Mouse (Mus musculus): ENCODE data around the gene Cs.

The Cs gene

GRCm38 (mm10) chr10:128335582-128335981 is 2.0 kb upstream of the Cs start:
- DNase-seq: peak; percentile 89

- no peak for DNase-seq
These were observed 1.3 kb upstream of the Cs start for GRCm38 (mm10) chr10:128336195-128336594.

GRCm38 (mm10) chr10:128336597-128336996 is 937 bp upstream of the Cs start:
- no peak for DNase-seq

- no peak for DNase-seq
These were observed 881 bp downstream of the Cs start for GRCm38 (mm10) chr10:128338415-128338814.

GRCm38 (mm10) chr10:128338948-128339347 is 1.4 kb downstream of the Cs start:
- no peak for DNase-seq

- DNase-seq: no peak
These were observed 2.7 kb downstream of the Cs start for GRCm38 (mm10) chr10:128340257-128340656.

- no peak for DNase-seq
These were observed 5.9 kb downstream of the Cs start for GRCm38 (mm10) chr10:128343436-128343835.

GRCm38 (mm10) chr10:128344568-128345275 is 7.2 kb downstream of the Cs start:
- peak; percentile 78 for DNase-seq

- no peak for DNase-seq
These were observed 10.0 kb downstream of the Cs start for GRCm38 (mm10) chr10:128347541-128347940.

- peak; percentile 74 for DNase-seq
These were observed 21.3 kb downstream of the Cs start for GRCm38 (mm10) chr10:128358796-128359195.

GRCm38 (mm10) chr10:128359226-128359625 is 21.7 kb downstream of the Cs start:
- no peak for DNase-seq

- no peak for DNase-seq
These were observed 24.3 kb downstream of the Cs start for GRCm38 (mm10) chr10:128361836-128362235.

GRCm38 (mm10) chr10:128362568-128362967 is 25.0 kb downstream of the Cs start:
- DNase-seq: peak; percentile 57

GRCm38 (mm10) chr10:128367899-128368401 is 30.4 kb downstream of the Cs start:
- no peak for DNase-seq

- peak; percentile 94 for DNase-seq
These were observed 31.1 kb downstream of the Cs start, which contains the start of gene Coq10a for GRCm38 (mm10) chr10:128368402-128369217. Gene Coq10a, minus strand, starts transcription at chr10:128368997.

- no peak for DNase-seq
These were observed 31.6 kb downstream of the Cs start for GRCm38 (mm10) chr10:128369218-128369543.

GRCm38 (mm10) chr10:128369599-128369998 is 32.1 kb downstream of the Cs start:
- DNase-seq: no peak

GRCm38 (mm10) chr10:128370021-128370420 is 32.5 kb downstream of the Cs start:
- DNase-seq: no peak

GRCm38 (mm10) chr10:128370601-128371000 is 33.1 kb downstream of the Cs start:
- DNase-seq: no peak

- DNase-seq: no peak
These were observed 34.6 kb downstream of the Cs start for GRCm38 (mm10) chr10:128372142-128372541.

GRCm38 (mm10) chr10:128372989-128373748 is 35.6 kb downstream of the Cs start:
- no peak for DNase-seq

- DNase-seq: no peak
These were observed 36.9 kb downstream of the Cs start for GRCm38 (mm10) chr10:128374393-128374792.

GRCm38 (mm10) chr10:128376099-128376454 is 38.5 kb downstream of the Cs start:
- no peak for DNase-seq

Data from kidney, postnatal 10 days (tissue).